Mouse (Mus musculus): ENCODE measurements around the gene Rab38.

GRCm38 (mm10) chr7:88502217-88502817 is 72.2 kb downstream of the Rab38 start:
- TF ChIP-seq CTCF (IDR thresholded peaks at IDR 0.05; ENCODE audit: control insufficient read depth, insufficient read depth, insufficient replicate concordance, low read depth, low read length) (no peak), POLR2A (IDR thresholded peaks at IDR 0.05; ENCODE audit: control insufficient read depth, low read depth, low read length) (no peak)
